Mouse (Mus musculus) ES-E14 (cell line): ENCODE data around the gene Ankrd65.

Experiments
- CHD2 ChIP-seq: IDR thresholded peaks from 2 replicates; pipeline ENCODE4 v1.6.1; 2014; ENCODE audit warnings: mild to moderate bottlenecking, low read depth, low read length, inconsistent platforms
- HCFC1 ChIP-seq: IDR thresholded peaks from 2 replicates; pipeline ENCODE4 v1.6.1; 2012; ENCODE audit warnings: low read length, inconsistent platforms, borderline replicate concordance; ENCODE audit not compliant: insufficient read depth
- ZC3H11A ChIP-seq: IDR thresholded peaks from 2 replicates; pipeline ENCODE4 v1.6.1; 2012; ENCODE audit warnings: low read depth, mild to moderate bottlenecking, inconsistent platforms, low read length, borderline replicate concordance

DNA sequence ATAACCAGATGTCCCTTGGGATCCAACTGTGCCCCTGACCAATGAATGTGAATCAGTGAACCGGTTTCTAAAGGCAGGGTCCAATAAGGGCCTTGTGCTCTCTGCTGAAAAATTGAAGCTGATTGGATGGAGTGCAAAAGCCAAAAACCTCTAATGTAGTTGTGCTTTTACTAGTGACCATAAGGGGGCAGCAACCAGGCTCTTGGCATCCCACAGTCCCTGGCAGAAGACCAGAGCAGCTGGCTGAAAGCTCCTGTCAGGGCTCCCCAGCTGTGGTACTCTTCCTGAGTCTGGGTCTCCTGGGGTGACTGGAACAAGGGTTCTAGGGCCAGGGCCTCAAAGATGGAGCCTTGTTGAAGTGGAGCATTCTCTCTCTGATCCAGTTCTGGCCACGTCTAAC, 43.6 kb downstream of the Ankrd65 start:
- TF ChIP-seq HCFC1 = no peak; the same call in 1 of the 2 replicates
- TF ChIP-seq CHD2 = peak; percentile 73
- no peak for TF ChIP-seq ZC3H11A
